Mouse (Mus musculus) kidney, postnatal 0 days (tissue): ENCODE measurements around the gene Dst. TPM values are rescaled to one million over a fixed set of nuclear protein-coding genes. Genes with fewer than 3 reads are reported as not detected.
A peak's percentile ranks its signal among the peaks of the same experiment; 100 is the strongest.

ENCODE experiments used
- ATAC-seq: fragments of 200-750 bp; cut with Nextera tagmentation; replicated peaks from 2 replicates; pipeline ENCODE4 v1.8.0; 2017; ENCODE audit warnings: low read depth, moderate number of reproducible peaks, moderate TSS enrichment, moderate library complexity; ENCODE audit not compliant: low FRiP score
- DNase-seq: peaks from one replicate; pipeline ENCODE4 v3.0.0-alpha.2; 2016; ENCODE audit warnings: low spot score
- H3K27ac ChIP-seq: fragments of 300-500 bp; sonication (generic); 2 replicates; pipeline ENCODE4 v1.5.1; 2014; ENCODE audit warnings: mild to moderate bottlenecking
- H3K27me3 ChIP-seq: fragments of 300-500 bp; sonication (generic); 2 replicates; pipeline ENCODE4 v1.6.1; 2014; ENCODE audit warnings: low read length, mixed read lengths; ENCODE audit not compliant: insufficient read depth
- H3K36me3 ChIP-seq: fragments of 300-500 bp; sonication (generic); 2 replicates; pipeline ENCODE4 v1.6.1; 2014; ENCODE audit warnings: low read length, mixed read lengths; ENCODE audit not compliant: insufficient read depth
- H3K4me1 ChIP-seq: fragments of 300-500 bp; sonication (generic); replicated peaks from 2 replicates; pipeline ENCODE4 v1.6.1; 2014; ENCODE audit warnings: antibody characterized with exemption, low read length, mixed read lengths; ENCODE audit not compliant: insufficient read depth
- H3K4me2 ChIP-seq: fragments of 300-500 bp; sonication (generic); 2 replicates; pipeline ENCODE4 v1.6.1; 2014; ENCODE audit warnings: mild to moderate bottlenecking, low read length, moderate library complexity, mixed read lengths
- H3K4me3 ChIP-seq: fragments of 300-500 bp; sonication (generic); replicated peaks from 2 replicates; pipeline ENCODE4 v1.5.1; 2014; ENCODE audit warnings: low read depth, low read length
- H3K9ac ChIP-seq: fragments of 300-500 bp; sonication (generic); 2 replicates; pipeline ENCODE4 v1.6.1; 2014; ENCODE audit warnings: low read depth, low read length
- H3K9me3 ChIP-seq: fragments of 300-500 bp; sonication (generic); replicated peaks from 2 replicates; pipeline ENCODE4 v1.6.1; 2016; ENCODE audit warnings: low read length, inconsistent platforms, mixed read lengths
- CTCF ChIP-seq: IDR thresholded peaks from 2 replicates; pipeline ENCODE4 v1.5.1; 2016; ENCODE audit warnings: antibody characterized with exemption, low read depth, mild to moderate bottlenecking, moderate library complexity
- WGBS: fragments of 180-500 bp; shearing (Covaris S2); extraction: QIAGEN DNeasy Blood & Tissue Kit; methylation state at CpG from one replicate; pipeline ENCODE4 v1.1.7; 2014; 5-methylcytosine and 5-hydroxymethylcytosine counted together
- polyA plus RNA-seq: library from polyadenylated mRNA; unstranded; fragments of >200 nt; fragmentation: Nextera tagmentation; extraction: Ambion mirVana; gene quantifications from 2 replicates; pipeline ENCODE4 v1.2.1, GENCODE M21; 2015

Dst gene
- polyA plus RNA-seq, 1 experiment from 2014 or later = 22.4 TPM

DNA sequence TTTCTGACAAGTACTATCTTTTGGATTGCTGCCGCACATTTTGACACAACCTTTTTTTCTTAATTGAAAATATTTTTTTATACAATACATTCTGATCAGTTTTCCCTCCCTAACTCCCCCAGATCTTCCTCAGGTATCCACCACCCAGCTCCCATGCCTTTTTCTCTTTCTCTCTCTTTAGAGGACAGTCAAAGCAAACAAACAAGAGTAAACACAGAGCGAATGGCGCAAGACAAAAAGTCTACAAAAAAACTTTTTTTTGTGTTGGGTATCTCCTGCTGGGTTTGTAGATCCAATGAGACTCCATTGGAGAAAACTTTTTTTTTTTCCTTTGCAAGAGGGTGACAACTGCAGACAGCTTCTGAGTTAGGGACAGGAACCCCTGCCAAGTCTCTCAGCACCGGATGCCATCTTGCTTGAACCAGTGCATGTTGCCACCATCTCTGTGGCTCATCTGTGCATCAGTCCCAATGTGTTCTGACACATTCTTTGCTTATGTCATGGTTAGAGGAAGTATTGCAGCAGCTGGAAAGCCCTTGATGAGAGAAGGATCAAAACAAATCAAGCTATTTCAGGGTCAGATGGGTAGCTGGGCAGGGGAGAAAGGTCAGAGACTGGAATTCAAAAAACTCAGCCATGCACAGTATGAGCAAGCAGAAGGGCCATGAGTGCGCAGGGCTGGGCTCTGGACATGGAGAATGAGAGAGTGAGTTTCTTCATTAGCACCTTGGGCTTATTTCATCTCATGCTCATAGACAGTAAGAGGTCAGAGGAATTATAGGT, 88.3 kb downstream of the Dst start:
- Histone ChIP-seq H3K27me3 (no peaks in the 10 kb centered on the region), H3K36me3 (no peaks in the 10 kb centered on the region), H3K4me3 (no peak overlapping the region), H3K4me1 (peaks cover 7% of the 10 kb centered on the region; the same call in 1 of the 2 replicates), H3K9me3 (no peaks in the 10 kb centered on the region), H3K27ac (no peak overlapping the region), H3K4me2 (no peak overlapping the region), H3K9ac (no peak overlapping the region)
- TF ChIP-seq CTCF = no peak
- DNase-seq (no peak), ATAC-seq (no peak)
- whole genome bisulfite sequencing = 87% methylated on average over 5 of the region's 5 CpGs

DNA sequence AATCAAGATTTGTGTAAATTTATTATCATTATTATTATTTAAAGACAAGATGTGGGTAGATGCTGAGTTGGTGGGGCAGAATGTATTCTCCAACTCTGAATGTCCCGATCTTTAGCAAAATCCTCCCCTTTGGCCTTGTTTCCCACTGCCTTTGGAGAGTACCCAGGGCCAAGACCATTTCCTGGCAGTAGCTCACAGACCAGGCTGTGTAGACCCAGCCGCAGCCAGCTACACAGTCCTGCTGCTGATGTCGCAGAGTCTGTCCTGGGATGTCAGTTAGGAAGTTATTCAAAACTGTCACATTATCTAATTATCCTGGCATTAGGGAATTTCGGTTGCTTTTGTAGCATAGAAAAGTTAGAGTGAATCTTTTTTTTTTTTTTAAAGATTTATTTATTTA, 94.3 kb downstream of the Dst start:
- Histone ChIP-seq H3K36me3 (no peaks in the 10 kb centered on the region), H3K4me2 (no peak overlapping the region), H3K9ac (no peak overlapping the region), H3K27me3 (no peaks in the 10 kb centered on the region), H3K27ac (no peak overlapping the region), H3K9me3 (no peaks in the 10 kb centered on the region), H3K4me1 (0 out of 2 replicates have a peak, but pooled peaks cover 7% of the 10 kb centered on the region), H3K4me3 (no peak overlapping the region)
- 91% methylated on average over 4 of the region's 4 CpGs for WGBS
- DNase-seq (no peak), ATAC-seq (no peak)
- no peak for TF ChIP-seq CTCF

DNA sequence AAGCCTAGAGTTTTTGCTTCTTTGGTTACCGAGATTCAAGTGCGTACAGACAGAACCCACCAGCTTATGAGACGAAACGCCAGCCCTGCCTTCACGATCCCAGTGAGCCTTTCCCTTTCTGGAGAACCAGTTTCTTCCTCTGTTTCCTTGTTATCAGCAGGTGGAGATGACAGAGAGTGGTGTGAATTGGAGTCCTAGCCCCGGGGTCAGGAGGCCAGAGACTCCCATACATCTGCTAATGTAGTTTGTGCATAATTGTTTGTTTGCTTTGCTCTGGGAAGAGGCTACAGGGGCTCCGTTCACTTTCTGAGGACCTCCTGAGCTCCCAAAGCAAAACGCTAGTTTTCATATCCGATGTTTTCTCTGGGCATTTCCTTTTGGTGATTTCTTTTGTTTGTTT, 94.9 kb downstream of the Dst start:
- Histone ChIP-seq H3K4me1 (0 out of 2 replicates have a peak, but pooled peaks cover 7% of the 10 kb centered on the region), H3K36me3 (no peaks in the 10 kb centered on the region), H3K9me3 (no peaks in the 10 kb centered on the region), H3K4me2 (no peak overlapping the region), H3K4me3 (no peak overlapping the region), H3K27me3 (no peaks in the 10 kb centered on the region), H3K9ac (no peak overlapping the region), H3K27ac (no peak overlapping the region)
- no peak for TF ChIP-seq CTCF
- no peak for DNase-seq
- 37% methylated on average over 9 of the region's 9 CpGs for WGBS
- no peak for ATAC-seq

DNA sequence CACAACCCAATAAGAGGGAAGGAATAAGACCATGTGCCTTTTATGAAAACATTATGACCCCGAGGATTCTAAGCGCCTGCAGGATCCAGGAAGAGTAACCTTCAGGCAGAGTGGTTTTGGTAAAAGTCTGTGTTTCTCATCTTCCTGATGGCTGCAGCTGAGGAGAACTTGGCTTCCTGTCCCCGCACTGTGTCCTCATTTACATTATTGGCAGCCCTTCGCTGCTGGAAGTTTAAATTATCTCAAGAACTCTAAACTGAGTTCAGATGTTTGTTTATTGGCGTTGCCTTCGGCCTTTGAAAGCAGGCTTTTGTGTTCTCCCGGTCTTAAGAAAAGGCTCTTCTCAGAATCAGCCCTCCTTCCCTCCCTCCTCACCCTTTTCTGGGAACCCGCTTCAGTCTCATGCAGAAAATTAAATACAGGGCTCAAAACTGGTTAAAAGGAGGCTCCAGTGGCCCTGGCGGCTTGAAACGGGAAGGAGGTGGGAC, 97.3 kb downstream of the Dst start:
- H3K36me3 ChIP-seq = no peaks in the 10 kb centered on the region
- H3K27ac ChIP-seq = peak overlapping the region; percentile 19; the same call in 1 of the 2 replicates
- WGBS = 8% methylated on average over 10 of the region's 10 CpGs
- no peak overlapping the region for H3K9ac ChIP-seq
- no peaks in the 10 kb centered on the region for H3K9me3 ChIP-seq
- no peak for TF ChIP-seq CTCF
- 0 out of 2 replicates have a peak, but pooled peaks cover 7% of the 10 kb centered on the region for H3K4me1 ChIP-seq
- peak overlapping the region; percentile 89 for H3K4me2 ChIP-seq
- H3K4me3 ChIP-seq = peak overlapping the region; percentile 49; the same call in 1 of the 2 replicates
- DNase-seq (no peak), ATAC-seq (no peak)
- H3K27me3 ChIP-seq = no peaks in the 10 kb centered on the region

DNA sequence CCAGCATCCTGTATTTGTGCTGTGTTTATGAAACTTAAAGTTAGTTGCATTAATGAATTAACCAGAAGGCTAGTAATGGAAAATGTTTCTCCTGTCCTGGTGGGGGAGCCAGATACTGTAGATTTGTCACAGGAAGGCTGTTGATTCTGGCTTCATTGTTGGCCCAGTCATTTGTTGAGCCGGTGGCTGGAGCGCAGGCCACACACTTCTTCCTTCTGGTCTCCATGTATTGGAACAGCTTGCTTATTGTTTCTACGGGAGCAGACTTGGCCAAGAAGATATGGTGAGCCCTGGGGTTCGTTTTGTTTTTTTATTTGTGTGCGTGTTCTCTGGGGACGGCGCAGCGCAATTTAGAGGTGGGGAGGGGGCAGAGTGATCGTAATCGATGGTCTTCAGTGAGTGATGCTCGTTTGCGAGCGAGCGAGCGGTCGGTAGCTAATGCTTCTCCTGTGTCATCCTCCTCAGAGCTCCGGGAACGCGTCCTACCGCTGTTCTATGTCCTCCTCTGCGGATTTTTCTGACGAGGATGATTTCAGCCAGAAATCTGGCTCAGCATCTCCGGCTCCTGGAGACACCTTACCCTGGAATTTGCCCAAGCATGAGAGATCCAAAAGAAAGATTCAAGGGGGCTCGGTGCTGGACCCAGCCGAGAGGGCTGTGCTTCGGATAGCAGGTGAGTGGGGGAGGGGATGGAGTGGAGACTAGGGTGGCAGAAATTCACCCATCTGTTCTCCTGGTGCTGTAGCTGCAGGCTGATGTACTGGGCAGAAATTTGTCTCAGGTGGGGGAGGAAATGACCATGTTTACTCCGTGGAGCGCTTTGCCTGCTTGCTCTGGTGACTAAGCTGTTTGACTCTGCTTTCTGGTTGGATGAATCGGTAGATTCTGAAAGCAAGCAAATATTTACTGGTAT, 98.0 kb downstream of the Dst start:
- H3K4me1 ChIP-seq = 0 out of 2 replicates have a peak, but pooled peaks cover 7% of the 10 kb centered on the region
- peak overlapping the region; percentile 89 for H3K4me2 ChIP-seq
- H3K27ac ChIP-seq = peak overlapping the region; percentile 19
- H3K36me3 ChIP-seq = no peaks in the 10 kb centered on the region
- H3K4me3 ChIP-seq = peak overlapping the region; percentile 49
- no peaks in the 10 kb centered on the region for H3K9me3 ChIP-seq
- 1% methylated on average over 29 of the region's 29 CpGs for WGBS
- peak overlapping the region; percentile 50; the same call in 1 of the 2 replicates for H3K9ac ChIP-seq
- DNase-seq (peak; percentile 96), ATAC-seq (peak; percentile 84)
- peak; percentile 78 for TF ChIP-seq CTCF
- H3K27me3 ChIP-seq = no peaks in the 10 kb centered on the region

DNA sequence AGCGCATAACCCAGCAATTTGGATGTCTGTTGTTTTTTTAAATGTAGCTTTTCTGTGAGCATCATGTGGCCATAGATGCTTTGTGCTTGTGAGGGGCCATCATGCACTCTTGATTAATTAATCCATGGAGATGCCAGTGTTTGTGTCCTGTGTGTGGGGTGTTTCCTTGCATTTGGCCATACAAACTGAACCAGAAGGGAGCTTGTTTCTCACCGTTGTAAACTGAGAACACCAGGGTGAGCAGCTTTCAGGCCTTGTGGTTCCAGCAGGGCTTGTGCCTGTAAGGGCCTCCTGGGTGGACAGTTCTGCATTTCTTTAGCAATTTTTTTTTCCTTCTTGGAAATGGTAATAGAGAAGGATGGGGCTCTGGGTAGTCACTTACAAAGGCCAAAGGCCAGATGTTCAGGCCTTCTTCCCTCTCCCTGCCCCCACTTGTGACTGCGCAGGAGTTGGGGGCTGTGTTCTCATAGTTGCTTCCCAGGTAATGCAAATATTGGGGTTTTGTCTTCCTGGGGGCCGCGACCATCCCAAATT, 98.9 kb downstream of the Dst start:
- peaks cover 7% of the 10 kb centered on the region; the same call in 1 of the 2 replicates for H3K4me1 ChIP-seq
- no peaks in the 10 kb centered on the region for H3K36me3 ChIP-seq
- no peak overlapping the region for H3K27ac ChIP-seq
- H3K9ac ChIP-seq = no peak overlapping the region
- H3K4me3 ChIP-seq = peak overlapping the region; percentile 49; the same call in 1 of the 2 replicates
- no peak for ATAC-seq
- 52% methylated on average over 5 of the region's 5 CpGs for WGBS
- no peak for DNase-seq
- H3K4me2 ChIP-seq = peak overlapping the region; percentile 89
- no peaks in the 10 kb centered on the region for H3K9me3 ChIP-seq
- no peaks in the 10 kb centered on the region for H3K27me3 ChIP-seq
- no peak for TF ChIP-seq CTCF
